Mouse (Mus musculus) neutrophil, adult 59 days (primary cell): ENCODE data around the gene Vmn2r79. TPM values are rescaled to one million over a fixed set of nuclear protein-coding genes. Genes with fewer than 3 reads are reported as not detected.

Experiments
- total RNA-seq, 2 experiments: library from RNA; stranded (reverse); gene quantifications; 1 replicate in 1 of 2; 2 replicates in 1 of 2; pipeline ENCODE4 v1.2.4; 2023

The Vmn2r79 gene
- total RNA-seq = not detected

DNA sequence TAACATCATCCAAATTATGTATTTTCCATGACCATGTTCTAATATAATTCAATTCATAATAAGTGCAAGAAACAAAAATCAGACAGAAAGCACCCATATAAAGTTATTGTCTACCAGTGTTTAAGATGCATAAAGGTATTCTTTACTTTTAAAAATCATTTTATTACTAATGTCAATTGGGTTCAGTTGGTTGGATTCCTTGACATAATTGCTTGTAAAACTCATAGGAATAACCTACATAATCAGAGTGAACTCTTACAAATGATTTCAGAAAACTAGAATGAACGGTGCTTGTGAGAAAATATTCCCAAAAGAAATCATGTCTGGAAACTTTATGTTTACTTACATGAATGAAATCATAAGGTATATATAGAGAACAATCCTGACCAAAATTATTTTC, at the start of gene Vmn2r79:
Vmn2r79 (plus strand) TSS at position 301 of the 400 bp plus-strand sequence.

Other genes with a start within 250 kb of the Vmn2r79 start
- not detected for gene Folh1, start 220.2 kb upstream of the Vmn2r79 start, total RNA-seq
- gene Vmn2r77, start 201.1 kb upstream of the Vmn2r79 start, total RNA-seq = not detected
- not detected for gene Vmn2r78, start 81.0 kb upstream of the Vmn2r79 start, total RNA-seq
- not detected for gene Nox4, start 250.0 kb downstream of the Vmn2r79 start, total RNA-seq